Mouse (Mus musculus) embryonic facial prominence, embryonic 12.5 days (tissue): ENCODE measurements at regions not wholly inside any gene's neighbourhood (a gene's known extent, or its start where the extent isn't known, plus 50 kb on each side); places are given as distances from the start of the nearest gene placed in this dataset.

Experiments used
- ATAC-seq: fragments of 200-750 bp; cut with Nextera tagmentation; 2 replicates; pipeline ENCODE4 v1.8.0; 2017; ENCODE audit not compliant: insufficient number of reproducible peaks, insufficient read depth, low FRiP score, low TSS enrichment
- H3K27ac ChIP-seq: fragments of 300-500 bp; sonication (generic); 2 replicates; pipeline ENCODE4 v1.5.1; 2016; ENCODE audit warnings: mild to moderate bottlenecking
- H3K27me3 ChIP-seq: fragments of 300-500 bp; sonication (generic); 2 replicates; pipeline ENCODE4 v1.6.1; 2016; ENCODE audit warnings: mild to moderate bottlenecking, moderate library complexity
- H3K36me3 ChIP-seq: fragments of 300-500 bp; sonication (generic); 2 replicates; pipeline ENCODE4 v1.6.1; 2016; ENCODE audit warnings: mild to moderate bottlenecking
- H3K4me1 ChIP-seq: fragments of 300-500 bp; sonication (generic); 2 replicates; pipeline ENCODE4 v1.6.1; 2016
- H3K4me2 ChIP-seq: fragments of 300-500 bp; sonication (generic); replicated peaks from 2 replicates; pipeline ENCODE4 v1.6.1; 2016; ENCODE audit warnings: mild to moderate bottlenecking, moderate library complexity
- H3K4me3 ChIP-seq: fragments of 300-500 bp; sonication (generic); 2 replicates; pipeline ENCODE4 v1.5.1; 2016; ENCODE audit warnings: mild to moderate bottlenecking
- H3K9ac ChIP-seq: fragments of 300-500 bp; sonication (generic); 2 replicates; pipeline ENCODE4 v1.6.1; 2016; ENCODE audit warnings: mild to moderate bottlenecking, moderate library complexity
- H3K9me3 ChIP-seq: fragments of 300-500 bp; sonication (generic); 2 replicates; pipeline ENCODE4 v1.6.1; 2016; ENCODE audit warnings: mild to moderate bottlenecking, moderate library complexity
- WGBS: fragments of 180-500 bp; shearing (Covaris S2); methylation state at CpG from one replicate; pipeline ENCODE4 v1.1.7; 2016; 5-methylcytosine and 5-hydroxymethylcytosine counted together

DNA sequence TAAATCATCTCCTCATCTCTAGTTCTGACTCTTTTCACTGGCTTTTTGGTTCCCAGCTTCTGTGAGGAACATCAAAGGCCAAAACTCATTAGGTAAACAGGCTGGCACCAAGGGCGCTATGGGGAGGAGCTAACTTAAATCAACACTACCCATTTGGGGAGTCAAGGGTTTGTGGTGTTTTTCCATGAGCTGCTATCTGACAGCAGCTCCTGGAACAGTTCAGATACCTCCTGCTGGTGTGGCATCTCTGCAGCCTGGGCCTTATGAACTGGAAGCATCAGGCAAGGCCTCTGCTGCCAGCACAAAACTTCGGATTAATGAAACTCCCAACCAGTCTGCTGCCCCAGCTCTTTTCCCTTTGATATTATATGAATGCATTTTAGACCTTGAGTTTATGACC lies 328.8 kb downstream of the Gm11361 start:
- Histone ChIP-seq H3K4me2 (no peak overlapping the region), H3K4me3 (no peak overlapping the region), H3K36me3 (no peaks in the 10 kb centered on the region), H3K27ac (no peak overlapping the region), H3K27me3 (no peaks in the 10 kb centered on the region), H3K4me1 (no peaks in the 10 kb centered on the region; the same call in 1 of the 2 replicates), H3K9me3 (no peaks in the 10 kb centered on the region), H3K9ac (no peak overlapping the region)
- no peak for ATAC-seq
- WGBS = 76% methylated on average over 2 of the region's 2 CpGs

DNA sequence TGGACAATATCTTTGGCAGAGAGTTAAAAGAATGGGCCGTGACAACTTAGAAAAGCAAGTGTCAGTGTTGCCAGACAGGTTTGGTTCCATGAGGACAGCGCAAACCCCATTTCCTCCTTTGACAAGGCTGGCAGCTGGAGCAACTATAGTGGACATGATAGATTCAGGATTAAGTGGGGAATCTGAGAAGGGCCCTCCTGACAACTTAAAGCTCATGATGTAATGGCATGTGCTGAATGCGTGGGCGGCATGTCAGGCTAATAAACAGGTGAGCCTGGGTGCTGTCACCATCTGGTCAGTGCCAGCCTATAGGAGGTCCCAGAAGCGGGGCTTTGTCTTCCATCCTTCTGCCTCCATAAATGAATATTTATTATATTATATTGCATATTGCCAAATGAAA lies 326.3 kb downstream of the Gm11361 start:
- H3K36me3 ChIP-seq = no peaks in the 10 kb centered on the region
- no peak overlapping the region for H3K4me3 ChIP-seq
- no peaks in the 10 kb centered on the region for H3K27me3 ChIP-seq
- ATAC-seq = no peak
- H3K4me1 ChIP-seq = no peaks in the 10 kb centered on the region; the same call in 1 of the 2 replicates
- no peak overlapping the region for H3K27ac ChIP-seq
- no peak overlapping the region for H3K9ac ChIP-seq
- WGBS = 69% methylated on average over 5 of the region's 5 CpGs
- no peak overlapping the region for H3K4me2 ChIP-seq
- H3K9me3 ChIP-seq = no peaks in the 10 kb centered on the region

DNA sequence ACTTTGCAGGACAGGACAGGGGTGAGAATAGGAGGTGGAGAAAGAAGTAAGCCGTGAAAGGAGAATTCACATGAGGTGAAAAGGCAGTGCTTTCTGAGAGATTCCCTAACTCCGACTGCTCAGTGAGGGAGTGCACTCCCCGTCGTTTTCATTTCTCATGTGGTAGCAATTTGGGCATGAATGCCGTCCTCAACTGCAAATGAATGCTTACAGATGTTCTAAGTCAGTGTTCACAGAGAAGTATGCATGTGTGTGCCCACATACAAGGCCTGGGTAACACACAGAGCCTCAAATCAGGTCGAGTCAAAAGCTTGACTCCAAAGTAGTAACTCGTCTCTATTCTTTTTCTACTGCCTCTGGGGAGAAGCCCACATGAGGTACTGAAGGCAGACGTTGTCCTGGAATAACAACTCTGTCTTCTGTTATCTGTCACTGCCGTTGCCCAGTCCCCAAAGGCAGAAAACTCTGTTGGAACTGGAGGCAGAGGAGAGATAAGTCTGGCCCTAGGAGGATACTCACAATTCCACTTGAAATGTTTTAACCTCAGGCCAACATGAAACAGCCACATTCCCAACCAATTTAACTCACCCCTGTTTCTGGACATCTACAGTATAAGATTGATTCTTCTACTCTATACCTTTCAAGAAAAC lies 318.0 kb downstream of the Gm11361 start:
- Histone ChIP-seq H3K27ac (peak overlapping the region; percentile 83), H3K4me3 (no peak overlapping the region), H3K36me3 (no peaks in the 10 kb centered on the region), H3K9ac (no peak overlapping the region), H3K4me1 (peaks cover 14% of the 10 kb centered on the region), H3K9me3 (no peaks in the 10 kb centered on the region), H3K4me2 (0 out of 2 replicates have a peak overlapping the region, but pooled peaks have one; percentile 7), H3K27me3 (no peaks in the 10 kb centered on the region)
- WGBS = 24% methylated on average over 9 of the region's 9 CpGs
- ATAC-seq = no peak

DNA sequence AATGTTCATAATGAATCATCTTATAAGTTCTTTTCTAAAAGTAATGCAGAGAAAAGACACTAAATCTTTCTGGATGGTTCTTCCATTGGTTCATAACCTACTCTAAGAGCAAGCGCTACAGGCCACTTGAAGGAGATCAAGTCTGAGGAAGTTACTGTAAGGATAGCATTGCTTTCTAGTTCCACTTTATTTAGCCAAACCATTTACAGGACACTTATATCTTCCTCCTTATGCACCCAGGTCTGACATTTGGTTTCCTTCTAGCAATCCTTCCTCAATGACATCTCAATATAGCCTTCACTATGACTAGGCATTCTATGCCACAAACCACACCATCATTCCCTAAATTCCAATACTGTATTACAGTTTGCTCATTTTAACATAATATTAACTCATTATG lies 316.0 kb downstream of the Gm11361 start:
- Histone ChIP-seq H3K27me3 (no peaks in the 10 kb centered on the region), H3K9ac (no peak overlapping the region), H3K4me1 (peaks cover 14% of the 10 kb centered on the region), H3K4me3 (no peak overlapping the region), H3K36me3 (no peaks in the 10 kb centered on the region), H3K9me3 (no peaks in the 10 kb centered on the region), H3K27ac (no peak overlapping the region), H3K4me2 (no peak overlapping the region)
- ATAC-seq = no peak
- WGBS = 93% methylated on average over 1 of the region's 1 CpGs

DNA sequence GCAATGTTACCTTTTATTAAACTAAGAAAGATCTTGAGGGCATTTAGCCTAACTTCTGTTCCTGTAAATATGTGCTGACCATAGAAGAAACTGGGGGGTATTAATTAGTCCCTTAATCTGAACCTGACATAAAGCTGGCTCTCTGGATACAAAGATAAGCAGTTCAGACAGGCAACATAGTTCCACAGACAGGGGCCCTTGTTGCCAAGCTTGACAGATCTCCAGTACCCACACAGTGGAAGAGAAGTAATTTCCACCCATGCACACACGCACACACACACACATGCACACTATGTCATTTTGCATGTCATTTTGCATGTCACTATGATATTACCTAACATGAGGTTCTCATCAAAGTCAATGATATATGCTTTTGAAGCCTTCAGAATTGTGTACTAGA lies 315.1 kb downstream of the Gm11361 start:
- peaks cover 14% of the 10 kb centered on the region for H3K4me1 ChIP-seq
- H3K4me3 ChIP-seq = no peak overlapping the region
- H3K27me3 ChIP-seq = no peaks in the 10 kb centered on the region
- H3K36me3 ChIP-seq = no peaks in the 10 kb centered on the region
- H3K9ac ChIP-seq = no peak overlapping the region
- no peak overlapping the region for H3K4me2 ChIP-seq
- no peak overlapping the region for H3K27ac ChIP-seq
- WGBS = 98% methylated on average over 1 of the region's 1 CpGs
- no peaks in the 10 kb centered on the region for H3K9me3 ChIP-seq
- no peak for ATAC-seq

DNA sequence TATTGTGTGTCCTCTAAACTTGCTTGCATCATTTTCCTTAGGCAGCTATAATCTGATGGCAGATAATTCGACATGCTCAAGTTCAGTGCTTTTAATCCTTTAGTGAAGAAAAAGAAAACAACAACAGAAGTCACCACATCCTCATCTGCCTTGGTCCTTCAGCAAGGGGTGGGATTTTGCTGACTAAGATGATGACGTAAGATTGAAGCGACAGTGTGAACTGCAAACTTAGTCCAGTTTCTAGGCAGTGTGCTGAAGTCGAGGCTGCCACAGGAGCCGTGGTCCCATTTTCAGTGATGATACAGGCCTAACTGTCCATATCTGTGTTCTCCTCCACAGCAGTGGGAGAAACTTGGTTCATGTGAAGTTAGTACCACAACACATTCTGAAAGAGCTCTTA lies 314.4 kb downstream of the Gm11361 start:
- no peak for ATAC-seq
- H3K4me2 ChIP-seq = no peak overlapping the region
- H3K9ac ChIP-seq = no peak overlapping the region
- no peaks in the 10 kb centered on the region for H3K36me3 ChIP-seq
- no peaks in the 10 kb centered on the region for H3K9me3 ChIP-seq
- no peaks in the 10 kb centered on the region for H3K27me3 ChIP-seq
- peaks cover 14% of the 10 kb centered on the region for H3K4me1 ChIP-seq
- 82% methylated on average over 5 of the region's 5 CpGs for WGBS
- H3K4me3 ChIP-seq = no peak overlapping the region
- no peak overlapping the region for H3K27ac ChIP-seq

DNA sequence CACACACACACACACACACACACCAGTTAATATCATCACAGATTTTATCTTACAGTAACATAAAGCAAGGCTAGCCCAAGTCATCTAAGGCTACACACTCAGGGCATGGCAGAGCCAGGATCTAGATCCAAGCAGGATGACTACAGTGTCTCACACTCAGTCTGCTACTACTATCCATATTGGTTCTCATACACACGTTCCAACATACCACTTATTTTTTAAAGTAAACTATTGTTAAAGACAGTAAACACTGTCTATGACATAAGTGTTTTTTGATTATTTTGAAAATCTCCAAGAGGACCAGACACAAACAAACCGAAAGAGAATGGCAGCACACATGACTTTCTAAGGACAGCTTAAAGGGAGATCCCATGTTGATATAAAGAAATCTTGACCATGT lies 306.3 kb downstream of the Gm11361 start:
- peaks cover 7% of the 10 kb centered on the region; the same call in 1 of the 2 replicates for H3K36me3 ChIP-seq
- H3K4me3 ChIP-seq = no peak overlapping the region
- H3K27me3 ChIP-seq = no peaks in the 10 kb centered on the region
- no peaks in the 10 kb centered on the region for H3K4me1 ChIP-seq
- no peak overlapping the region for H3K4me2 ChIP-seq
- H3K9ac ChIP-seq = no peak overlapping the region
- ATAC-seq = no peak
- H3K27ac ChIP-seq = no peak overlapping the region
- WGBS = 89% methylated on average over 2 of the region's 2 CpGs
- H3K9me3 ChIP-seq = no peaks in the 10 kb centered on the region

DNA sequence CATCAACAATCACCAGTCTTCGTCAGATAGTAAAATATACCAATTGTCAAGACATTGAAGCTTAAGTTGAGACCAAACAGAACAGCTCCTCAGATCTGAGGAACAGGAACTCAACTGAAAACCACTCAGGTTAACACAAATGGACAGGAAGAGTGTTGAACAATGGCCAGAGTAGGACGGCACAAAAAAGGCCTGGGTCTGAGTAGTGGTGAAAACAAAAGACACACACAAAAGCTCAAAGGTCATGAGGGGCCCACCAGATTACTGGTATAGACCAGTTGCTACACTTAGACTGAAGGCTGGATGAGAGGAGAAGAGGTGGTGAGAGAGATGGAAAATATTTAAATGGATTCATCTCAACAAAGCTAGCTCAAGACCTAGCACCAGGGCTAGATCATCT lies 302.8 kb downstream of the Gm11361 start:
- Histone ChIP-seq H3K27ac (no peak overlapping the region), H3K4me2 (no peak overlapping the region), H3K4me1 (peaks cover 15% of the 10 kb centered on the region), H3K27me3 (no peaks in the 10 kb centered on the region), H3K9me3 (no peaks in the 10 kb centered on the region), H3K9ac (no peak overlapping the region), H3K4me3 (no peak overlapping the region), H3K36me3 (peaks cover 7% of the 10 kb centered on the region; the same call in 1 of the 2 replicates)
- ATAC-seq = no peak
- WGBS = 82% methylated on average over 2 of the region's 2 CpGs

DNA sequence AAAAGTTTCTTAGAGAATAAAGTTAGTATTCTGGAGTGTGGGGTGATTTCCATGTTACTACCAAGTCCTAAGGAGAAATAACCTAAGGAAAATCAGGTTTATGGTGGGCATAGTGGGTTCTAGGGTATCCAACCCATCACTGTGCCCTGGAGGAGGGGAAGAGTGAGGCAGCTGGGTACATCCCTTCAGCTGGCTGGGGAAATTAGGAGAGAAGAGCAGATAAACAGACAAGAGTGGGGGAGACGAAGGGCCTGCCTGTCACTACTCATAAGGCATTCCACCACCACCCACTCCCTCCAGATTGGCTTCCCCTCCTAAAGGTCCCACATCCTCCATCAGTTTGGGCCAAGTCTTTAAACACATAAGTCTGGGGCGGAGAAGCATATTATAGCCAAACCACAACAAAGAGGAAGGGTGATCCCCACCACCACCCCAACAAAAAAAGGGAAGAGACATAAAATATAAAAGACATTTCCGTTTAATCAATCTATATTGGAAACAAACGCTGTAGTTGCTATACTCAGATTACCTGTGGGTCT lies 299.8 kb downstream of the Gm11361 start:
- no peak for ATAC-seq
- peak overlapping the region; percentile 46; the same call in 1 of the 2 replicates for H3K27ac ChIP-seq
- no peaks in the 10 kb centered on the region for H3K9me3 ChIP-seq
- H3K4me1 ChIP-seq = peaks cover 45% of the 10 kb centered on the region
- H3K4me2 ChIP-seq = no peak overlapping the region
- WGBS = 59% methylated on average over 4 of the region's 4 CpGs
- H3K36me3 ChIP-seq = peaks cover 7% of the 10 kb centered on the region; the same call in 1 of the 2 replicates
- H3K9ac ChIP-seq = no peak overlapping the region
- H3K4me3 ChIP-seq = no peak overlapping the region
- no peaks in the 10 kb centered on the region for H3K27me3 ChIP-seq

DNA sequence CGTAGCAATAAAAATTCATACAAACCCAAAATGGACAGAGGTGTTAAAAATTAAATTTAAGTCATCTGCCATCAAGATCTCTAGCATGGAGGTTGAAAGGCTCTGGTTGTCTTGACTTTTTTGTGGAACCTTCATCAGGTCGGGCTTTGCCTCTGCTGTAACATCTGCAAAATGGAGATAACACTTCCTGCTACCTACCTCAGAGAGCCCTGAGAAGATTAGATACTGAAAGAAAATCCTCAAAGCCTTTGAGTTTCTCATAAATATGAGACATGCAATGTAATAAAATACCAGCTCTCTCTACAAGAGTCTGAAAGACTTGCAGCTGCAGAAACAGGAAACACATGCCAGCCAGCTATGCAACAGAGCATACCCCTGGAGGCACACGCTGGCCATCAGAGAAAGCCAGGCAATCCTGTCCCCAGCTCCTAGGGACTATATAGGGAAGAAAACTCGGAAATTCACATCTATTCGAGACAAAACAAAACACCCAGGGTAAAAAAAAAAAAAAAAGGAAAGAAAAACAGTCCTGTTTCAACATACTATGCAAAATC lies 299.1 kb downstream of the Gm11361 start:
- no peak for ATAC-seq
- H3K4me3 ChIP-seq = no peak overlapping the region
- peaks cover 49% of the 10 kb centered on the region for H3K4me1 ChIP-seq
- peak overlapping the region; percentile 46 for H3K27ac ChIP-seq
- H3K4me2 ChIP-seq = no peak overlapping the region
- 28% methylated on average over 5 of the region's 5 CpGs for WGBS
- no peaks in the 10 kb centered on the region for H3K9me3 ChIP-seq
- H3K36me3 ChIP-seq = peaks cover 7% of the 10 kb centered on the region; the same call in 1 of the 2 replicates
- H3K9ac ChIP-seq = no peak overlapping the region
- H3K27me3 ChIP-seq = no peaks in the 10 kb centered on the region

DNA sequence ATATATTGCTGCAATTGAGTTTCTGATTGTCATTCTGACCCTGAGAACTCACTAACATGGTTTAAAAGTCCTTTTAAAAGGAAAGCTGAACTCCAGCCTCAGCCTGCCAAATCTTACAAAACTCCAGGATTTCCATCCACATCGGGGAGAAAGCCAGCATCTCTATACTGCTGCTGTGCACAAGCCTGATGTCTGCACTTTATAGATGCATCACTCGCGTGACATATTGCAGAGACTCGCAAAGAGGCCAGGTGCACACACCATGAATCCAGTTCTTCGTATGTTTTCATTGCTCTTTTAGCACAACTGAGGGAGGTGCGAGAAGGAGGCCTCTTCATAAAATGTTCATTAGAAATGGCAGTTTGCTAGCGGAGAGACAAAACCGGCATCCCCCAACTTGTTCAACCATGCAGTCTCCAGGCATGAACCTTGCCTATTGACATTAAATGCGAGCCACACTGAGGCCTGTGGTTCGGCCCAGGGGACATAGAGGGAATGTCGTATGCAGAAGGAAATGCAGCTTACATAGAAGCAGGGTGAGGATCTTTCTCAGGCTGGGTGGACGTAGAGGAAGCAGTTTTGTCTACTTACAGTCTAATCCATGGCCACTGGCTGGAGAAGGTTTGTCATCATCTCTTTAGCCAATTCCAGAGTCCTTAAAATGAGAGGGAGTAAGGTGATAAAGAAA lies 297.0 kb downstream of the Gm11361 start:
- Histone ChIP-seq H3K27me3 (no peaks in the 10 kb centered on the region), H3K36me3 (no peaks in the 10 kb centered on the region), H3K9me3 (no peaks in the 10 kb centered on the region), H3K4me2 (no peak overlapping the region), H3K4me3 (no peak overlapping the region), H3K27ac (peak overlapping the region; percentile 86), H3K4me1 (peaks cover 49% of the 10 kb centered on the region), H3K9ac (no peak overlapping the region)
- 70% methylated on average over 12 of the region's 12 CpGs for WGBS
- ATAC-seq = no peak
